Mouse (Mus musculus) heart, embryonic 16.5 days (tissue): Measurements from ENCODE around the gene Hsd17b3. TPM values are rescaled to one million over a fixed set of nuclear protein-coding genes. Genes with fewer than 3 reads are reported as not detected.

Experiments
- ATAC-seq: fragments of 200-750 bp; cut with Nextera tagmentation; replicated peaks from 2 replicates; pipeline ENCODE4 v1.8.0; 2017; ENCODE audit warnings: moderate number of reproducible peaks; ENCODE audit not compliant: insufficient read depth, low FRiP score; ENCODE audit errors: extremely low read depth
- H3K27ac ChIP-seq: fragments of 300-500 bp; sonication (generic); 2 replicates; pipeline ENCODE4 v1.5.1; 2014; ENCODE audit warnings: mild to moderate bottlenecking, low read length, control low read depth, moderate library complexity
- H3K27me3 ChIP-seq: fragments of 300-500 bp; sonication (generic); 2 replicates; pipeline ENCODE4 v1.6.1; 2014; ENCODE audit warnings: low read length, mixed read lengths; ENCODE audit not compliant: control insufficient read depth, insufficient read depth
- H3K36me3 ChIP-seq: fragments of 300-500 bp; sonication (generic); 2 replicates; pipeline ENCODE4 v1.6.1; 2014; ENCODE audit not compliant: control insufficient read depth, insufficient read depth
- H3K4me1 ChIP-seq: fragments of 300-500 bp; sonication (generic); 2 replicates; pipeline ENCODE4 v1.6.1; 2014; ENCODE audit warnings: low read length, mixed read lengths; ENCODE audit not compliant: control insufficient read depth, insufficient read depth
- H3K4me2 ChIP-seq: fragments of 300-500 bp; sonication (generic); 2 replicates; pipeline ENCODE4 v1.6.1; 2014; ENCODE audit warnings: low read depth, mild to moderate bottlenecking, control low read depth, low read length
- H3K4me3 ChIP-seq: fragments of 300-500 bp; sonication (generic); 2 replicates; pipeline ENCODE4 v1.5.1; 2014; ENCODE audit warnings: mild to moderate bottlenecking, control low read depth, low read length
- H3K9ac ChIP-seq: fragments of 300-500 bp; sonication (generic); 2 replicates; pipeline ENCODE4 v1.6.1; 2014; ENCODE audit warnings: low read length, control low read depth
- H3K9me3 ChIP-seq: fragments of 300-500 bp; sonication (generic); replicated peaks from 2 replicates; pipeline ENCODE4 v1.6.1; 2016; ENCODE audit warnings: low read length; ENCODE audit not compliant: control insufficient read depth
- WGBS: fragments of 180-500 bp; shearing (Covaris S2); extraction: QIAGEN DNeasy Blood & Tissue Kit; methylation state at CpG from one replicate; pipeline ENCODE4 v1.1.7; 2014; 5-methylcytosine and 5-hydroxymethylcytosine counted together
- polyA plus RNA-seq: library from polyadenylated mRNA; unstranded; fragments of >200 nt; fragmentation: Nextera tagmentation; extraction: Ambion mirVana; gene quantifications from 2 replicates; pipeline ENCODE4 v1.2.1, GENCODE M21; 2015

Gene Hsd17b3
- polyA plus RNA-seq, 1 experiment from 2014 or later, result not detected

DNA sequence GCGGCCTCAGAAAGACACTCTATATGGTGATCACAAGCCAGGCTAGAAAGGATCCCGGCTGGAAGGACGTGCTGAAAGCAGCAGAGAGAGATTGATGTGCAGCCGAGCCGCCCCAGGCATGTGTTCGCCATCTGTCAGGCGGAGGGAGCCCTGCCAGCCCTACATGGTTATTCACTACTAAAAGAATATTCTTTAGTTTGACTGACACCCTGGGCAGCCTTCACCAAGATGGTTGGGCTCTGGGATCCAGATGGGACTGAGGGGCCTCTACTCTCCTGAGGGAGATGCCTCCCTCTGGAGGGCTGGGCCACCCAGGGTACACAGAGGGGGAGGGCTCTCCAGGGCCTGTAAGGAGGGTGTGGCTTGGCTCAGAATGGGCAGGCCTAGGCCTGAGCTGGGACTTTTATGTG lies 68.1 kb downstream of the Hsd17b3 start:
- H3K4me1 ChIP-seq, result peaks cover 5% of the 10 kb centered on the region; the same call in 1 of the 2 replicates
- no peak overlapping the region for H3K27ac ChIP-seq
- peak overlapping the region; percentile 42; the same call in 1 of the 2 replicates for H3K4me2 ChIP-seq
- H3K9ac ChIP-seq, result no peak overlapping the region
- no peaks in the 10 kb centered on the region for H3K36me3 ChIP-seq
- H3K27me3 ChIP-seq, result no peaks in the 10 kb centered on the region
- peak; percentile 81 for ATAC-seq
- no peaks in the 10 kb centered on the region for H3K9me3 ChIP-seq
- WGBS, result 22% methylated on average over 7 of the region's 7 CpGs
- H3K4me3 ChIP-seq, result no peak overlapping the region

- Histone ChIP-seq H3K4me1 (peaks cover 5% of the 10 kb centered on the region; the same call in 1 of the 2 replicates), H3K36me3 (no peaks in the 10 kb centered on the region), H3K4me3 (no peak overlapping the region), H3K27me3 (no peaks in the 10 kb centered on the region), H3K4me2 (no peak overlapping the region), H3K9ac (no peak overlapping the region), H3K27ac (no peak overlapping the region), H3K9me3 (no peaks in the 10 kb centered on the region)
- no peak for ATAC-seq
- WGBS, result 74% methylated on average over 10 of the region's 10 CpGs
These were observed 70.4 kb downstream of the Hsd17b3 start for GRCm38 (mm10) chr13:64018586-64019141.

DNA sequence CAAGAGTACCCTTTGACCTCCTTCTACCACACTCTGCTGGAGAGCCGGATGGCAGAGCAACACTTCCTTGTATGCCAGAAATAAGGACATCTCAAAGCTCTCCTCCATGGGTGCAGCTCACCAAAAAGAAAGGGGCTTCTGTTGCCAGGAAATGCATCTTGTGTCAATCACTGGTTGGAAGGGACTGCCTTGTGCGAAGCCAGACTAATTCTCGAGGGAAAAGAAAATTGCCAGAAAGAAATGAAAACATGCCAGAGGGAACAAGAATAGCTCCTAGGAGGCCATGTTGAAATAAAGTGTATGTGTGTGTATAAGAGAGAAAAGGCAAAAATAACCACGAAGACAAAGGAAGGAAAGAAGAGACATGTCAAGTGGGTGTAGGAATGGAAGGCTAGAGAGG lies 73.0 kb downstream of the Hsd17b3 start:
- H3K36me3 ChIP-seq, result no peaks in the 10 kb centered on the region
- H3K27ac ChIP-seq, result no peak overlapping the region
- H3K4me1 ChIP-seq, result peaks cover 5% of the 10 kb centered on the region; the same call in 1 of the 2 replicates
- ATAC-seq, result no peak
- H3K4me2 ChIP-seq, result no peak overlapping the region
- no peak overlapping the region for H3K9ac ChIP-seq
- H3K9me3 ChIP-seq, result no peaks in the 10 kb centered on the region
- WGBS, result 62% methylated on average over 4 of the region's 4 CpGs
- no peak overlapping the region for H3K4me3 ChIP-seq
- H3K27me3 ChIP-seq, result no peaks in the 10 kb centered on the region

DNA sequence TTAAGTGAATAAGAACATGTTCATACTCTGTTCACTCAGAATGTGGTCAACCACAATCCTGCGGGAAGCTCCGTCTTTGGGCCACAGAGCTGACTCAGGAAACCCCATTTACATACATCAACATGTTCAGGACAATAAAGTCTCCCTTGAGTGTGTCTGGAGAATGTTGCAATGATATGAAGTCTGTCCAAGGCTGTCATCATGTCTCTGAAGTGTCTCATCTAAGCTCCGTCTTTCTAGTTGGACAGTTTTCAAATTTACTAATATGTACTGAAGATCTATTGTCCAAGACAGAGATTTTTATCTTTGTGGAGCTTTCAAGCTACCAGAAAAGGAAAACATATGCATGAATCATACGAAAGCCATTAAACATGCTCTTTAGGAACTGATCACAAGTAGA lies 77.9 kb downstream of the Hsd17b3 start:
- Histone ChIP-seq H3K4me2 (no peak overlapping the region), H3K4me3 (no peak overlapping the region), H3K36me3 (no peaks in the 10 kb centered on the region), H3K9ac (no peak overlapping the region), H3K27me3 (no peaks in the 10 kb centered on the region), H3K9me3 (no peaks in the 10 kb centered on the region), H3K4me1 (no peaks in the 10 kb centered on the region), H3K27ac (no peak overlapping the region)
- 54% methylated on average over 4 of the region's 4 CpGs for WGBS
- ATAC-seq, result no peak

Other genes starting within 250 kb of the Hsd17b3 start
- gene Slc35d2, start 40.1 kb upstream of the Hsd17b3 start, polyA plus RNA-seq, result 4.1 and 5.2 TPM in 2 replicates
- 27.7 and 29.6 TPM in 2 replicates for gene Zfp367, start 64.0 kb upstream of the Hsd17b3 start, polyA plus RNA-seq
- 50.4 and 53.2 TPM in 2 replicates for gene Habp4, start 72.6 kb upstream of the Hsd17b3 start, polyA plus RNA-seq
- 11.7 and 15.5 TPM in 2 replicates for gene Cdc14b, start 186.1 kb upstream of the Hsd17b3 start, polyA plus RNA-seq
- 63.2 and 70.4 TPM in 2 replicates for gene Aaed1, start 223.5 kb upstream of the Hsd17b3 start, polyA plus RNA-seq